Comparison of ENCODE assay signal across 25 mouse cellular contexts in the genomic region with DNA sequence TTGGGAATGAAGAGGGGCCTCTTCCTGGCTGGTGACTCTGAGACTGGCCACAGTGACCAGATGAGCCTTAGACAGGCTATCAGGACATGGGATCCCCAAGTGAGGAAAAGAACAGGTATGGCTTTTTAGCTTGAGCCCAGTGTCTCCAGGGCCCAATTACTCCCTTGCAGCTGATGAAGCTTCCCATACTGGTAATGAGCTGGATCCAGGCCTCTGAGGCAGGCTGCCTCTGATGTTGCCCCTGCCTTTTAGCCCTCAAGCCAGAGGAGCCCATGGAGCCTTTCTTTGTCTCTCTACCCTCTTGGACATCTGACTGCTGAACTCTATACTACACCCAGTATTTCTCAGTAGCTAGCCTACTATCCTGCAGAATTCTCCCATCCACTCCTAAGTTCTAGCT. TPM values are rescaled to one million over a fixed set of nuclear protein-coding genes. Genes with fewer than 3 reads are reported as not detected.
DNase-seq lines count a peak whose midpoint lies in the region; ATAC-seq and TF ChIP-seq lines count a peak whose summit lies in the region.
"Had no signal": no experiment of that assay in that cellular context is flagged by ENCODE, and none has a peak within 500 bp of the region (broad histone marks: within the 10 kb centered on the region; RNA-seq: fewer than 3 reads in every experiment).

Gene Olfr1416 (minus strand): TSS at position 101 of the 400 bp plus-strand sequence.

- H3K4me1 ChIP-seq in forebrain, embryonic 11.5 days (replicated peaks; ENCODE audit: control insufficient read depth, insufficient read depth, low read length), result no peaks in the 10 kb centered on the region
- no peaks in the 10 kb centered on the region for H3K4me1 ChIP-seq in forebrain, postnatal 0 days (ENCODE audit: insufficient read depth)

- no peaks in the 10 kb centered on the region for H3K9me3 ChIP-seq in forebrain, embryonic 11.5 days (ENCODE audit: control insufficient read depth, low read length)
- no peaks in the 10 kb centered on the region for H3K9me3 ChIP-seq in forebrain, postnatal 0 days (ENCODE audit: low read length)

- no peak within 1 kb of the TSS for H3K27ac ChIP-seq in forebrain, embryonic 11.5 days (ENCODE audit: low read depth, low read length)
- H3K27ac ChIP-seq in forebrain, postnatal 0 days (ENCODE audit: low read depth, low read length), result no peak within 1 kb of the TSS

- H3K4me2 ChIP-seq in forebrain, embryonic 11.5 days (ENCODE audit: low read depth, low read length, severe bottlenecking), result no peak within 1 kb of the TSS
- no peak within 1 kb of the TSS for H3K4me2 ChIP-seq in forebrain, postnatal 0 days (ENCODE audit: low read depth)

- ATAC-seq in forebrain, embryonic 11.5 days (replicated peaks; ENCODE audit: low FRiP score), result no peak
- no peak for ATAC-seq in forebrain, postnatal 0 days
- ATAC-seq: activated CD4-positive, CD25-positive, alpha-beta regulatory T cell, adult 4 months; CD4-positive, CD25-positive, alpha-beta regulatory T cell, adult 4 months; Patski had no signal

- no peak for TF ChIP-seq CTCF in forebrain, postnatal 0 days (IDR thresholded peaks at IDR 0.05; ENCODE audit: low read depth)

- peak; percentile 17 for DNase-seq in forebrain, embryonic 11.5 days (ENCODE audit: low spot score)
- no peak for DNase-seq in forebrain, postnatal 0 days
- DNase-seq in heart, adult 11 months, result peak; percentile 41
- no peak for DNase-seq in heart, postnatal 25 days (ENCODE audit: low spot score)
- DNase-seq: adrenal gland, adult 2 months; adrenal gland, adult 8-10 months; adrenal gland, postnatal 10 days; adrenal gland, postnatal 14 days; adrenal gland, postnatal 25 days; adrenal gland, postnatal 36 days; B cell, adult 2 months; cerebellum, adult 11 months; cerebellum, adult 11-12 months; cerebellum, adult 18-20 months had no signal

- H3K4me3 ChIP-seq in forebrain, embryonic 11.5 days (ENCODE audit: low read depth, low read length), result no peak within 1 kb of the TSS
- H3K4me3 ChIP-seq in forebrain, postnatal 0 days (ENCODE audit: low read depth, low read length), result no peak within 1 kb of the TSS

- no peaks in the 10 kb centered on the region for H3K27me3 ChIP-seq in forebrain, embryonic 11.5 days (ENCODE audit: control insufficient read depth, insufficient read depth, low read length)
- peaks cover 5% of the 10 kb centered on the region; the same call in 1 of the 2 replicates for H3K27me3 ChIP-seq in forebrain, postnatal 0 days (ENCODE audit: insufficient read depth, low read length)

- no peak within 1 kb of the TSS for H3K9ac ChIP-seq in forebrain, embryonic 11.5 days (ENCODE audit: low read length)
- no peak within 1 kb of the TSS for H3K9ac ChIP-seq in forebrain, postnatal 0 days

- H3K36me3 ChIP-seq in forebrain, embryonic 11.5 days (ENCODE audit: control insufficient read depth, insufficient read depth, low read length), result no peaks in the 10 kb centered on the region
- no peaks in the 10 kb centered on the region for H3K36me3 ChIP-seq in forebrain, postnatal 0 days (ENCODE audit: insufficient read depth)
- H3K36me3 ChIP-seq: G1E had no signal

- intact Hi-C loops in heart, postnatal 25 days (cut with DNase I), result no loop called here

RNA-seq across cellular contexts. Expression of gene Olfr1416, which starts in this region (rescaled TPM):
- not detected in 2 replicates for polyA plus RNA-seq in forebrain, embryonic 11.5 days (2014; fragmentation: Nextera tagmentation; extraction: Ambion mirVana)
- not detected in 2 replicates for total RNA-seq in forebrain, postnatal 0 days (2014; rRNA removed)
- not detected in 2 replicates for polyA plus RNA-seq in forebrain, postnatal 0 days (2015; fragmentation: Nextera tagmentation; extraction: Ambion mirVana)
- not detected for total RNA-seq in heart, postnatal 25 days (2021)
- total RNA-seq: adrenal gland, adult 18-20 months; adrenal gland, adult 2 months; adrenal gland, adult 8-10 months; adrenal gland, postnatal 10 days; adrenal gland, postnatal 14 days; adrenal gland, postnatal 25 days; adrenal gland, postnatal 36 days; adrenal gland, postnatal 4 days; CH12.LX; ES-E14; MEL had no signal
- polyA plus RNA-seq: adrenal gland, adult 2 months; brain, embryonic 14.5 days; C2C12; CD4-positive, CD25-positive, alpha-beta regulatory T cell, adult 4 months; G1E; Patski had no signal

Comparison
In these comparisons a context has a peak if more than half of its experiments do, and no peak if none do; other contexts are left out.
1. Peak in DNase-seq in forebrain, embryonic 11.5 days; RNA of the gene not detected or under 1 TPM.